Mouse (Mus musculus) natural killer cell, adult 2 months (primary cell): Measurements from ENCODE around the gene Maoa.

Experiments
- DNase-seq, 2 experiments: peaks; one replicate each; pipeline ENCODE4 v3.0.0; 2022; ENCODE audit warnings: low spot score in 2 of 2

Maoa gene

DNA sequence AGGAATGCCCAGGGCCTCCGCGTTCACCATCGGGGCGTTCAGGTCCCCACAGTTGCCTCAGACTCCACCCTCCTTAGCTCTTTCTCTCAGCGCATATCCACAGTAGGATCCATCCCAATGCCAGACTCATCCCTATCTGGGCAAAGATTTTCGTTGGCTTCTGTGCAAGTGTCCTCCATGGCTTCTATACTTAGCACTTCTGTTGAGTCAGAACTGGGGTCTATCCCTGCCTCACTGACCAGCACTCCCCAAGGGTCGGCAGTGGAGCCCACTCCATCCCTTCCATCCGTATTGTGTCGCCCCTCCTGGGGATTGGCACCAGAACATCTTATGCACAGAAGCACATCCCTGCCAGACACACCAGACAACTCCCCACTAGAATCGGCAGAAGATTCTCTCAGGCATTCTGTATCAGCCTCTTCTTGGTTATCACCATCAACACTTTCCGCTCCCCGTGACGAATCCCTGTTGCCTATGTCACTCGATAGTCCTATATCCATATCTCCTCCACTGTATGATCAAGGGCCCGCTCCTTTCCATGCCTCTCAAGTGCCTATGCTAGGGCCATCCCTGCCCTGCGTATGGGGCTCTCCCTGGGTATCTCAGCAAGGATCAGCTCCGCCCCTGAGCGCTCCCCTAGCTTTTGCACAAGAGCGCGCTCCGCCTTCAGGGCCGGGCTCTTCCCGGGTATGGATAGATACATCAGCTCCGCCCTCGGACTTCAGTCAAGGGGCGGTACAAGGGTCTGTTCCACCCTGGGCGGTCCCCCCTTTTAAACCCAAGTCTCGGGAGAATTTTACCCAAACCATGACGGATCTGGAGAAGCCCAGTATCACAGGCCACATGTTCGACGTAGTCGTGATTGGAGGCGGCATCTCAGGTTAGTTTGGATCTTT, at the start of gene Maoa:
Gene Maoa, plus strand, starts transcription at position 665 of the 896 bp plus-strand sequence.
- peak in 1 of 2 experiments; percentile 1 for DNase-seq

DNA sequence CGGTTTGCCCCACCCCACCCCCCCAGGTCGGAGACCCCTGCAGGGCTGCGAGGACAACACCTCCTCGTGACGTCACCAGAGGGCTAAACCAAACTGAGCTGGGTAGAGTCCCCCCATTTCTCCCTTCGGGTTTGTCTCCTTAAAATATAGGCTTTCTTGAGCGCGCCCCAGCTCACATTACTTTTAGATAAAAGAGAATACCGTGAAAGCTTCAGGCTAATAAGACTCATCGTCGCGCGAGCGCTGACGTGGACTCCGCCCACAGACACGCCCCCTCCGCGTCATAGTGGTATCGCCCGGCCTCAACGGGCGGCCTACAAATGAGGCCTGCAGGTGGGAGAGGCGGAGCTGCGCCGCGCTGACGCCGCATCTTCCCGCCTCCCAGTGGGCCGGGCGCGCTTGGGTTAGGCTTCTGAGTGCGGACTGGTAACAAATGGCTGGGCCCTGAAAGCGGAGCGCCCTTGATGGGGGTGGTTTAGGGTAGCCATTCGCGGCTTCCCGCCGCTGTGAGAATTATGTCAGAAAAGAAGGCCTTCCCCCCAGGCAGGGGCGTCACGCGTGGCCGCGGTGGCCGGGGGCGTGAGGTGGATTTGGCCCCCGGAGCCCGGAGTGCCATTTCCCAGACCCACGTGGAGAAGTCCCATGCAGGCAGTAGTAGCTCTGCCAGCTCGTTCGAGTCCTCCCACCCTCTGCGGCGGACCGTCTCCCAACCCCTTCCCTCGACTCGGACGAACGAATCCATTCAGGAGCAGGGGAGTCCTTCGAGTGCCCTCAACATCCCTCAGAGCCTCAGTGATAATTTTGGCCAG, 1.1 kb upstream of the Maoa start:
- DNase-seq: peak; percentile 82 to 87

GRCm38 (mm10) chrX:16656511-16656910, 37.0 kb downstream of the Maoa start:
- DNase-seq: no peak

DNA sequence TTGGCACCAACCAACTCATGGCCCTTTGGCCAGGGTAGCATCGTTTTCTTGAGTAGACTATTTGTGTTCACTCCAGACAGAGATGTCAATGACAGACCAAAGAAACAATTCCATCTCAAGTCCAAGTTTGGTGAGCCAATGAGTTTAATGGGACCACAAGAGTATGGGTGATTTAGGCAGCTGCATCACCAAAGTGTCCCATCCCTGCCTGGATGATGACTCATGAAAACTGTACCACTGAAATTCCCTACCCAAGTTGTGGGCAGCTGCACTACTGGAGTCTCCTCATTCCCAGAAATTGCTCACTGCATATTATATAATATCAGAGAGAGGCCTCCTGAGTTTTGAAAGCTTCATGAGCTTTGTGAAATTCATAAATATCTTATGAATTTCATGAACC, 86.6 kb downstream of the Maoa start:
- DNase-seq: no peak

- DNase-seq: no peak
These were observed 94.5 kb downstream of the Maoa start for GRCm38 (mm10) chrX:16714033-16714432.
